Mouse (Mus musculus): ENCODE measurements around the gene Nxf3.
"Not testable (repeated sequence)": the region's sequence is repeated elsewhere in the genome, so short reads cannot be mapped to it uniquely, and the experiment has no call there.

Nxf3 gene

GRCm38 (mm10) chrX:136085155-136085554, at the start of gene Nxf3:
Nxf3 (minus strand) TSS chrX:136085255.
- DNase-seq (ENCODE audit: low spot score in 2 of 2) = no peak

GRCm38 (mm10) chrX:136127744-136128064, 42.6 kb upstream of the Nxf3 start:
- peak; percentile 16 to 28 for DNase-seq (ENCODE audit: low spot score in 2 of 2)

- no peak for DNase-seq (ENCODE audit: low spot score in 2 of 2)
Measured at GRCm38 (mm10) chrX:136127038-136127743, 42.1 kb upstream of the Nxf3 start.

- DNase-seq (ENCODE audit: low spot score in 2 of 2) = no peak
Measured at GRCm38 (mm10) chrX:136115419-136115961, 30.4 kb upstream of the Nxf3 start.

GRCm38 (mm10) chrX:136115015-136115414, 30.0 kb upstream of the Nxf3 start:
- no peak for DNase-seq (ENCODE audit: low spot score in 2 of 2)

- no peak for DNase-seq (ENCODE audit: low spot score in 2 of 2)
Measured at GRCm38 (mm10) chrX:136107942-136108341, 22.9 kb upstream of the Nxf3 start.

- no peak for DNase-seq (ENCODE audit: low spot score in 2 of 2)
Measured at GRCm38 (mm10) chrX:136104724-136105088, 19.7 kb upstream of the Nxf3 start.

- no peak for DNase-seq (ENCODE audit: low spot score in 2 of 2)
Measured at GRCm38 (mm10) chrX:136104046-136104723, 19.1 kb upstream of the Nxf3 start.

- DNase-seq (ENCODE audit: low spot score in 2 of 2) = no peak
Measured at GRCm38 (mm10) chrX:136094421-136094820, 9.4 kb upstream of the Nxf3 start.

- DNase-seq (ENCODE audit: low spot score in 2 of 2) = no peak
Measured at GRCm38 (mm10) chrX:136092497-136093279, 7.6 kb upstream of the Nxf3 start.

- not testable (repeated sequence) for DNase-seq (ENCODE audit: low spot score in 2 of 2)
Measured at GRCm38 (mm10) chrX:136068020-136068419, 17.0 kb downstream of the Nxf3 start, which contains the start of gene Bex2. Bex2 (minus strand) TSS chrX:136068236.

- not testable (repeated sequence) for DNase-seq (ENCODE audit: low spot score in 2 of 2)
Measured at GRCm38 (mm10) chrX:136067201-136067991, 17.7 kb downstream of the Nxf3 start.

GRCm38 (mm10) chrX:136060698-136061097, 24.4 kb downstream of the Nxf3 start:
- DNase-seq (ENCODE audit: low spot score in 2 of 2) = no peak

GRCm38 (mm10) chrX:136051219-136051618, 33.8 kb downstream of the Nxf3 start:
- no peak for DNase-seq (ENCODE audit: low spot score in 2 of 2)

GRCm38 (mm10) chrX:136047528-136047927, 37.5 kb downstream of the Nxf3 start:
- peak in 1 of 2 experiments; percentile 6 for DNase-seq (ENCODE audit: low spot score in 2 of 2)

GRCm38 (mm10) chrX:136043726-136044125, 41.3 kb downstream of the Nxf3 start:
- no peak for DNase-seq (ENCODE audit: low spot score in 2 of 2)

- not testable (repeated sequence) for DNase-seq (ENCODE audit: low spot score in 2 of 2)
Measured at GRCm38 (mm10) chrX:136032799-136033763, 52.0 kb downstream of the Nxf3 start, which contains the start of gene Arxes1. Arxes1 (plus strand) TSS chrX:136033367.

GRCm38 (mm10) chrX:136030331-136030730, 54.7 kb downstream of the Nxf3 start:
- no peak for DNase-seq (ENCODE audit: low spot score in 2 of 2)
